Comparison of ENCODE assay signal across 8 mouse cellular contexts in genomic region chr19:3946715-3947114, GRCm38 (mm10). TPM values are rescaled to one million over a fixed set of nuclear protein-coding genes. Genes with fewer than 3 reads are reported as not detected.
DNase-seq lines count a peak whose midpoint lies in the region; ATAC-seq lines count a peak whose summit lies in the region.

No protein-coding gene starts in this region.

- no peaks in the 10 kb centered on the region for H3K36me3 ChIP-seq in embryonic facial prominence, embryonic 14.5 days (ENCODE audit: control insufficient read depth, insufficient read depth, low read length)

- H3K9ac ChIP-seq in embryonic facial prominence, embryonic 14.5 days (ENCODE audit: low read depth, low read length): no peak overlapping the region

- H3K9me3 ChIP-seq in embryonic facial prominence, embryonic 14.5 days (ENCODE audit: control insufficient read depth, low read length): no peaks in the 10 kb centered on the region

- no peaks in the 10 kb centered on the region for H3K4me1 ChIP-seq in embryonic facial prominence, embryonic 14.5 days (ENCODE audit: control insufficient read depth, insufficient read depth, low read length)

- ATAC-seq in embryonic facial prominence, embryonic 14.5 days (ENCODE audit: low read depth): peak; percentile 84
- peak; percentile 65 for ATAC-seq in megakaryocyte progenitor cell, adult 5-6 weeks (replicated peaks; ENCODE audit: poor library complexity)

- intact Hi-C loops in heart, postnatal 14 days (cut with DNase I): loop anchor here (2.0 kb wide), 2 partner anchors 34 to 66 kb away; partner anchors contain the start of gene Ndufv1

- no peak overlapping the region for H3K4me2 ChIP-seq in embryonic facial prominence, embryonic 14.5 days (ENCODE audit: low read depth, low read length)

- H3K27me3 ChIP-seq in embryonic facial prominence, embryonic 14.5 days (replicated peaks; ENCODE audit: control insufficient read depth, insufficient read depth, low read length): no peaks in the 10 kb centered on the region

- H3K4me3 ChIP-seq in embryonic facial prominence, embryonic 14.5 days (ENCODE audit: low read depth, low read length): no peak overlapping the region

- no peak overlapping the region for H3K27ac ChIP-seq in embryonic facial prominence, embryonic 14.5 days (replicated peaks; ENCODE audit: low read depth, low read length)

- 0% methylated on average over 2 of the region's 2 CpGs for WGBS in embryonic facial prominence, embryonic 14.5 days

- peak; percentile 47 for DNase-seq in cerebellum, adult 11-12 months
- DNase-seq in cerebellum, adult 9-11 months: no peak
- DNase-seq in adrenal gland, adult 2 months: peak; percentile 60
- DNase-seq in embryonic facial prominence, embryonic 14.5 days (ENCODE audit: low spot score): peak; percentile 56
- DNase-seq in heart, postnatal 14 days: peak; percentile 73 to 84
- DNase-seq in layer of hippocampus, postnatal 10 days (ENCODE audit: low spot score in 2 of 2): peak; percentile 75 to 82
- DNase-seq in right cerebral cortex, postnatal 10 days (ENCODE audit: low spot score in 2 of 2): peak; percentile 68 to 77

RNA-seq across cellular contexts. Expression of gene Unc93b1, which starts 11.7 kb away (rescaled TPM):
- 10 to 100 TPM; 48.3 to 59.2 TPM for total RNA-seq in adrenal gland, adult 2 months (2021)
- 180 and 186 TPM in 2 replicates for polyA plus RNA-seq in adrenal gland, adult 2 months (2012; rRNA removed)
- 21.3 and 24.5 TPM in 2 replicates for polyA plus RNA-seq in embryonic facial prominence, embryonic 14.5 days (2014; fragmentation: Nextera tagmentation; extraction: Ambion mirVana)
- 10 to 100 TPM; 21.7 to 21.9 TPM for total RNA-seq in heart, postnatal 14 days (2021)
- 10 to 100 TPM; 13.9 to 20.7 TPM for total RNA-seq in layer of hippocampus, postnatal 10 days (2021)
- total RNA-seq in megakaryocyte progenitor cell, adult 5-6 weeks (2015): 95.9 and 111 TPM in 2 replicates
- total RNA-seq in megakaryocyte progenitor cell, adult 5-6 weeks (2017): 175 and 202 TPM in 2 replicates

RNA-seq across cellular contexts. Expression of gene Aldh3b3, which starts 11.7 kb away (rescaled TPM):
- under 1 TPM; 0.38 to 0.63 TPM for total RNA-seq in adrenal gland, adult 2 months (2021)
- polyA plus RNA-seq in adrenal gland, adult 2 months (2012; rRNA removed): 0.43 and 0.54 TPM in 2 replicates
- 0.18 and 0.24 TPM in 2 replicates for polyA plus RNA-seq in embryonic facial prominence, embryonic 14.5 days (2014; fragmentation: Nextera tagmentation; extraction: Ambion mirVana)
- total RNA-seq in heart, postnatal 14 days (2021): under 1 TPM; 0.12 to 0.31 TPM
- total RNA-seq in layer of hippocampus, postnatal 10 days (2021): not detected
- total RNA-seq in megakaryocyte progenitor cell, adult 5-6 weeks (2015): 0.32 and 0.71 TPM in 2 replicates
- 0.04 and 0.27 TPM in 2 replicates for total RNA-seq in megakaryocyte progenitor cell, adult 5-6 weeks (2017)

RNA-seq across cellular contexts. Expression of gene Aldh3b1, which starts 17.1 kb away (rescaled TPM):
- 100 to 1,000 TPM in 1 of 2 experiments, 10 to 100 TPM in 1; 26.6 to 136 TPM for total RNA-seq in adrenal gland, adult 2 months (2021)
- polyA plus RNA-seq in adrenal gland, adult 2 months (2012; rRNA removed): 115 and 188 TPM in 2 replicates
- 4.6 and 4.8 TPM in 2 replicates for polyA plus RNA-seq in embryonic facial prominence, embryonic 14.5 days (2014; fragmentation: Nextera tagmentation; extraction: Ambion mirVana)
- total RNA-seq in heart, postnatal 14 days (2021): 1 to 10 TPM; 2.6 to 3.2 TPM
- 1 to 10 TPM; 1.3 to 1.7 TPM for total RNA-seq in layer of hippocampus, postnatal 10 days (2021)
- 5.0 and 6.9 TPM in 2 replicates for total RNA-seq in megakaryocyte progenitor cell, adult 5-6 weeks (2015)
- 10.5 and 12.6 TPM in 2 replicates for total RNA-seq in megakaryocyte progenitor cell, adult 5-6 weeks (2017)

RNA-seq across cellular contexts. Expression of gene Aldh3b2, which starts 25.4 kb away (rescaled TPM):
- 10 to 100 TPM; 12.2 to 15.2 TPM for total RNA-seq in adrenal gland, adult 2 months (2021)
- 4.0 and 7.6 TPM in 2 replicates for polyA plus RNA-seq in adrenal gland, adult 2 months (2012; rRNA removed)
- 9.2 and 11.8 TPM in 2 replicates for polyA plus RNA-seq in embryonic facial prominence, embryonic 14.5 days (2014; fragmentation: Nextera tagmentation; extraction: Ambion mirVana)
- total RNA-seq in heart, postnatal 14 days (2021): under 1 TPM; 0.57 to 0.59 TPM
- 1 to 10 TPM; 1.3 to 1.4 TPM for total RNA-seq in layer of hippocampus, postnatal 10 days (2021)
- total RNA-seq in megakaryocyte progenitor cell, adult 5-6 weeks (2015): not detected in 2 replicates
- 0.25 TPM in 1 of 2 replicates, not detected in the other for total RNA-seq in megakaryocyte progenitor cell, adult 5-6 weeks (2017)

RNA-seq across cellular contexts. Expression of gene Ndufs8, which starts 34.1 kb away (rescaled TPM):
- 100 to 1,000 TPM; 376 to 380 TPM for total RNA-seq in adrenal gland, adult 2 months (2021)
- polyA plus RNA-seq in adrenal gland, adult 2 months (2012; rRNA removed): 391 and 420 TPM in 2 replicates
- polyA plus RNA-seq in embryonic facial prominence, embryonic 14.5 days (2014; fragmentation: Nextera tagmentation; extraction: Ambion mirVana): 297 and 302 TPM in 2 replicates
- total RNA-seq in heart, postnatal 14 days (2021): 100 to 1,000 TPM; 438 to 441 TPM
- total RNA-seq in layer of hippocampus, postnatal 10 days (2021): 100 to 1,000 TPM; 134 to 139 TPM
- 239 and 257 TPM in 2 replicates for total RNA-seq in megakaryocyte progenitor cell, adult 5-6 weeks (2015)
- 65.6 and 86.1 TPM in 2 replicates for total RNA-seq in megakaryocyte progenitor cell, adult 5-6 weeks (2017)
